Mouse (Mus musculus) MEL (cell line): Measurements from ENCODE around the gene Cfdp1. TPM values are rescaled to one million over a fixed set of nuclear protein-coding genes. Genes with fewer than 3 reads are reported as not detected.
A peak's percentile ranks its signal among the peaks of the same experiment; 100 is the strongest.

Source experiments
- DNase-seq: peaks from one replicate; pipeline ENCODE4 v3.0.0; 2011; ENCODE audit warnings: low read depth, low spot score
- H3K27ac ChIP-seq: 2 replicates; pipeline ENCODE4 v1.5.1; 2012; ENCODE audit warnings: low read depth, mild to moderate bottlenecking, control low read depth, low read length, moderate library complexity; ENCODE audit not compliant: control insufficient read depth
- H3K27me3 ChIP-seq, 2 experiments: fragments of 150-350 bp in 1 of 2; sonication (generic) in 1 of 2; 2 replicates each; pipeline ENCODE4 v1.6.1; 2012; ENCODE audit warnings: low read length in 2 of 2, mild to moderate bottlenecking in 2 of 2, improper control_type of control experiment in 1 of 2, moderate library complexity in 1 of 2; ENCODE audit not compliant: insufficient read depth in 2 of 2, control insufficient read depth in 1 of 2
- H3K36me3 ChIP-seq, 2 experiments: 2 replicates each; pipeline ENCODE4 v1.6.1; 2012 to 2014; ENCODE audit warnings: low read length in 2 of 2, improper control_type of control experiment in 1 of 2, inconsistent platforms in 1 of 2, mild to moderate bottlenecking in 1 of 2; ENCODE audit not compliant: insufficient read depth in 2 of 2, control insufficient read depth in 1 of 2
- H3K4me1 ChIP-seq, 2 experiments: fragments of 150-350 bp in 1 of 2; sonication (generic) in 1 of 2; 2 replicates each; pipeline ENCODE4 v1.6.1; 2012; ENCODE audit warnings: low read length in 2 of 2, improper control_type of control experiment in 1 of 2, mild to moderate bottlenecking in 1 of 2; ENCODE audit not compliant: insufficient read depth in 2 of 2, control insufficient read depth in 1 of 2
- H3K4me3 ChIP-seq, 2 experiments: fragments of 150-350 bp in 1 of 2; sonication (generic) in 1 of 2; 2 replicates each; pipeline ENCODE4 v1.5.1; 2012; ENCODE audit warnings: low read depth in 2 of 2, low read length in 2 of 2, mild to moderate bottlenecking in 2 of 2, moderate library complexity in 2 of 2, control low read depth in 1 of 2, improper control_type of control experiment in 1 of 2; ENCODE audit not compliant: control insufficient read depth in 1 of 2, insufficient read depth in 1 of 2
- H3K79me2 ChIP-seq: 2 replicates; pipeline ENCODE4 v1.6.1; 2012; ENCODE audit warnings: mild to moderate bottlenecking, low read length, moderate library complexity; ENCODE audit not compliant: control insufficient read depth, poor library complexity, insufficient read depth
- H3K9ac ChIP-seq: 2 replicates; pipeline ENCODE4 v1.6.1; 2012; ENCODE audit warnings: low read depth, mild to moderate bottlenecking, control low read depth, low read length, moderate library complexity; ENCODE audit not compliant: control insufficient read depth, poor library complexity, severe bottlenecking
- H3K9me3 ChIP-seq: fragments of 150-350 bp; sonication (generic); replicated peaks from 2 replicates; pipeline ENCODE4 v1.6.1; 2012; ENCODE audit warnings: mild to moderate bottlenecking, low read length, improper control_type of control experiment, moderate library complexity; ENCODE audit not compliant: insufficient read depth
- CHD2 ChIP-seq: IDR thresholded peaks from 2 replicates; pipeline ENCODE4 v1.6.1; 2011; ENCODE audit warnings: low read length, improper control_type of control experiment
- CTCF ChIP-seq, 3 experiments: IDR thresholded peaks in 2 of 3; conservative IDR thresholded peaks in 1 of 3; 2 replicates each; pipeline ENCODE4 v1.5.1; 2011 to 2012; ENCODE audit warnings: low read length in 3 of 3, low read depth in 2 of 3, mild to moderate bottlenecking in 2 of 3, improper control_type of control experiment in 1 of 3, inconsistent platforms in 1 of 3, mixed read lengths in 1 of 3, moderate library complexity in 1 of 3; ENCODE audit not compliant: control insufficient read depth in 1 of 3, insufficient read depth in 1 of 3, poor library complexity in 1 of 3, severe bottlenecking in 1 of 3
- EP300 ChIP-seq, 2 experiments: IDR thresholded peaks; 2 replicates each; pipeline ENCODE4 v1.6.1; 2011; ENCODE audit warnings: improper control_type of control experiment in 2 of 2, low read length in 2 of 2, low read depth in 1 of 2, mild to moderate bottlenecking in 1 of 2
- ETS1 ChIP-seq: IDR thresholded peaks from 2 replicates; pipeline ENCODE4 v1.6.1; 2012; ENCODE audit warnings: low read depth, mild to moderate bottlenecking, inconsistent platforms, low read length, improper control_type of control experiment, moderate library complexity
- GABPA ChIP-seq: IDR thresholded peaks from 2 replicates; pipeline ENCODE4 v1.6.1; 2012; ENCODE audit warnings: low read depth, mild to moderate bottlenecking, inconsistent platforms, low read length, improper control_type of control experiment, moderate library complexity
- GATA1 ChIP-seq: IDR thresholded peaks from 2 replicates; pipeline ENCODE4 v1.6.1; 2011; ENCODE audit warnings: low read depth, low read length, improper control_type of control experiment
- HCFC1 ChIP-seq: IDR thresholded peaks from 2 replicates; pipeline ENCODE4 v1.6.1; 2012; ENCODE audit warnings: low read depth, mild to moderate bottlenecking, inconsistent platforms, low read length, improper control_type of control experiment, moderate library complexity
- JUND ChIP-seq: IDR thresholded peaks from 2 replicates; pipeline ENCODE4 v1.6.1; 2011; ENCODE audit warnings: low read depth, mild to moderate bottlenecking, improper control_type of control experiment, low read length
- MAX ChIP-seq: IDR thresholded peaks from 2 replicates; pipeline ENCODE4 v1.6.1; 2011; ENCODE audit warnings: low read length, improper control_type of control experiment
- MAZ ChIP-seq: IDR thresholded peaks from 2 replicates; pipeline ENCODE4 v1.6.1; 2012; ENCODE audit warnings: low read depth, mild to moderate bottlenecking, inconsistent platforms, low read length, improper control_type of control experiment
- MEF2A ChIP-seq: IDR thresholded peaks from 2 replicates; pipeline ENCODE4 v1.6.1; 2014; ENCODE audit warnings: low read depth, mild to moderate bottlenecking, inconsistent platforms, low read length, improper control_type of control experiment; ENCODE audit not compliant: poor library complexity, insufficient replicate concordance, severe bottlenecking; ENCODE audit errors: extremely low read depth
- MXI1 ChIP-seq: IDR thresholded peaks from 2 replicates; pipeline ENCODE4 v1.6.1; 2011; ENCODE audit warnings: mild to moderate bottlenecking, low read depth, low read length, improper control_type of control experiment
- MYB ChIP-seq: IDR thresholded peaks from 2 replicates; pipeline ENCODE4 v1.6.1; 2011; ENCODE audit warnings: mild to moderate bottlenecking, low read depth, low read length, improper control_type of control experiment
- MYC ChIP-seq: IDR thresholded peaks from 2 replicates; pipeline ENCODE4 v1.6.1; 2011; ENCODE audit warnings: low read depth, mild to moderate bottlenecking, low read length, improper control_type of control experiment, moderate library complexity
- NELFE ChIP-seq: IDR thresholded peaks from 2 replicates; pipeline ENCODE4 v1.6.1; 2011; ENCODE audit warnings: low read depth, low read length, improper control_type of control experiment
- NRF1 ChIP-seq: IDR thresholded peaks from 2 replicates; pipeline ENCODE4 v1.6.1; 2014; ENCODE audit warnings: low read depth, mild to moderate bottlenecking, inconsistent platforms, low read length, improper control_type of control experiment, moderate library complexity; ENCODE audit not compliant: poor library complexity, insufficient read depth, severe bottlenecking
- POLR2A ChIP-seq, 2 experiments: IDR thresholded peaks; 2 replicates each; pipeline ENCODE4 v1.6.1; 2011 to 2012; ENCODE audit warnings: low read length in 2 of 2, mild to moderate bottlenecking in 2 of 2, control low read depth in 1 of 2, improper control_type of control experiment in 1 of 2, low read depth in 1 of 2, moderate library complexity in 1 of 2; ENCODE audit not compliant: control insufficient read depth in 1 of 2, insufficient read depth in 1 of 2, poor library complexity in 1 of 2
- POLR2AphosphoS2 ChIP-seq: IDR thresholded peaks from 2 replicates; pipeline ENCODE4 v1.6.1; 2011; ENCODE audit warnings: low read length, improper control_type of control experiment
- POLR2AphosphoS5 ChIP-seq: IDR thresholded peaks from 2 replicates; pipeline ENCODE4 v1.6.1; 2012; ENCODE audit warnings: low read depth, borderline replicate concordance, mild to moderate bottlenecking, inconsistent platforms, low read length, moderate library complexity, mixed read lengths
- RAD21 ChIP-seq: IDR thresholded peaks from 2 replicates; pipeline ENCODE4 v1.6.1; 2011; ENCODE audit warnings: mild to moderate bottlenecking, low read depth, low read length, improper control_type of control experiment
- SIN3A ChIP-seq: IDR thresholded peaks from 2 replicates; pipeline ENCODE4 v1.6.1; 2012; ENCODE audit warnings: low read length, improper control_type of control experiment, inconsistent platforms
- SMC3 ChIP-seq: IDR thresholded peaks from 2 replicates; pipeline ENCODE4 v1.6.1; 2011; ENCODE audit warnings: low read depth, low read length, improper control_type of control experiment
- TBP ChIP-seq: IDR thresholded peaks from 2 replicates; pipeline ENCODE4 v1.8.0; 2011; ENCODE audit warnings: low read depth, low read length, improper control_type of control experiment
- TCF12 ChIP-seq: IDR thresholded peaks from 2 replicates; pipeline ENCODE4 v1.6.1; 2014; ENCODE audit warnings: low read depth, mild to moderate bottlenecking, inconsistent platforms, low read length, improper control_type of control experiment, moderate library complexity
- UBTF ChIP-seq: IDR thresholded peaks from 2 replicates; pipeline ENCODE4 v1.6.1; 2012; ENCODE audit warnings: low read depth, mild to moderate bottlenecking, inconsistent platforms, low read length, improper control_type of control experiment, moderate library complexity, borderline replicate concordance; ENCODE audit not compliant: insufficient read depth
- USF1 ChIP-seq: IDR thresholded peaks from 2 replicates; pipeline ENCODE4 v1.6.1; 2014; ENCODE audit warnings: low read depth, mild to moderate bottlenecking, inconsistent platforms, low read length, improper control_type of control experiment, moderate library complexity
- USF2 ChIP-seq, 2 experiments: IDR thresholded peaks; 2 replicates each; pipeline ENCODE4 v1.6.1; 2011 to 2012; ENCODE audit warnings: improper control_type of control experiment in 2 of 2, low read length in 2 of 2, borderline replicate concordance in 1 of 2, inconsistent platforms in 1 of 2, low read depth in 1 of 2, mild to moderate bottlenecking in 1 of 2; ENCODE audit not compliant: insufficient read depth in 1 of 2
- ZC3H11A ChIP-seq: IDR thresholded peaks from 2 replicates; pipeline ENCODE4 v1.6.1; 2012; ENCODE audit warnings: low read depth, mild to moderate bottlenecking, inconsistent platforms, low read length, improper control_type of control experiment
- ZKSCAN1 ChIP-seq: IDR thresholded peaks from 2 replicates; pipeline ENCODE4 v1.6.1; 2012; ENCODE audit warnings: low read depth, mild to moderate bottlenecking, inconsistent platforms, low read length, improper control_type of control experiment, moderate library complexity
- ZNF384 ChIP-seq: IDR thresholded peaks from 2 replicates; pipeline ENCODE4 v1.6.1; 2012; ENCODE audit warnings: low read depth, mild to moderate bottlenecking, inconsistent platforms, low read length, improper control_type of control experiment
- polyA plus RNA-seq, 2 experiments: library from polyadenylated mRNA; stranded (reverse) in 1 of 2; unstranded in 1 of 2; fragments of >175 nt in 1 of 2; fragments of >200 nt in 1 of 2; gene quantifications; 2 replicates each; pipeline versions ENCODE4 v1.2.1 to v1.2.4; 2012; ENCODE audit warnings: low replicate concordance in 2 of 2, low read depth in 1 of 2; ENCODE audit not compliant: insufficient read length in 2 of 2, insufficient read depth in 1 of 2, missing spikeins in 1 of 2
- total RNA-seq: library from RNA; depleted of rRNA; stranded (reverse); fragments of 300-350 nt; gene quantifications from 2 replicates; pipeline ENCODE4 v1.2.3, GENCODE M21; 2012

Cfdp1 gene
- total and polyA plus RNA-seq, 3 experiments = 185 to 214 TPM; not detected in 1

DNA sequence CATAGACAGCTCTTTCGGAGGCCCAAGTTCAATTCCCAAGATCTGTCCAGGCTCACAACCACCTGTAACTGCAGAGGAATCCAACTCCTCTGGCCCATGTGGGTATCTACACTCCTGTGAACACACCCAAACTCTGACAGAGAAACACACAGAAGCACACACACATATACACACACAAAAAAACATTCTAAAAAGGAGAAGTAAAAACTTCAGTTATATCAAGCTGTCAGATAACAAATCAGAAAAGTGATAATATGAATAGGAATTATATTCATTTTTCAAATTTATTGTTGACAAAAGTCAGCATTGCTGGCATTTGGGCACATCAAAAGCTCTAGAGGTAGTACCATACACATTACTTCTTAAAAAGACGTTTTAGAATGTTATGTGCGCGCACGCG is 7.3 kb downstream of the Cfdp1 start:
- TF ChIP-seq EP300 (IDR thresholded peaks at IDR 0.05; ENCODE audit: low read depth in 1 of 2, low read length in 2 of 2) = peak; percentile 51 to 80; a peak in 3 of 4 replicates
- no peak for TF ChIP-seq NRF1
- peak; percentile 74 for TF ChIP-seq GATA1
- TF ChIP-seq POLR2AphosphoS2 = no peak
- peak; percentile 65; the same call in 1 of the 2 replicates for TF ChIP-seq SIN3A
- no peak for TF ChIP-seq ZC3H11A
- no peak for TF ChIP-seq JUND
- TF ChIP-seq POLR2A (IDR thresholded peaks at IDR 0.05; ENCODE audit: control insufficient read depth in 1 of 2, insufficient read depth in 1 of 2, low read depth in 1 of 2, low read length in 2 of 2, poor library complexity in 1 of 2) = no peak
- 0 out of 2 replicates have a peak, but pooled peaks have one; percentile 11 for TF ChIP-seq TCF12
- TF ChIP-seq HCFC1 = no peak
- TF ChIP-seq MAZ = no peak
- peak; percentile 58; the same call in 1 of the 2 replicates for TF ChIP-seq ZNF384
- no peak for TF ChIP-seq POLR2AphosphoS5
- TF ChIP-seq ETS1 = peak; percentile 64
- peak; percentile 77 for TF ChIP-seq MXI1
- TF ChIP-seq USF2 (IDR thresholded peaks at IDR 0.05; ENCODE audit: borderline replicate concordance in 1 of 2, insufficient read depth in 1 of 2, low read depth in 1 of 2, low read length in 2 of 2) = no peak
- no peak; the same call in 1 of the 2 replicates for TF ChIP-seq MYB
- no peak for TF ChIP-seq CHD2
- no peak for TF ChIP-seq GABPA
- TF ChIP-seq MAX = no peak
- Histone ChIP-seq H3K36me3 (peaks cover 17 to 23% of the 10 kb centered on the region in 2 experiments), H3K4me1 (peaks cover 11 to 21% of the 10 kb centered on the region in 2 experiments), H3K27ac (peak overlapping the region; percentile 48), H3K9me3 (no peaks in the 10 kb centered on the region), H3K79me2 (peaks cover 48% of the 10 kb centered on the region), H3K27me3 (no peaks in the 10 kb centered on the region), H3K9ac (no peak overlapping the region), H3K4me3 (no peak overlapping the region)
- peak; percentile 56 for DNase-seq

DNA sequence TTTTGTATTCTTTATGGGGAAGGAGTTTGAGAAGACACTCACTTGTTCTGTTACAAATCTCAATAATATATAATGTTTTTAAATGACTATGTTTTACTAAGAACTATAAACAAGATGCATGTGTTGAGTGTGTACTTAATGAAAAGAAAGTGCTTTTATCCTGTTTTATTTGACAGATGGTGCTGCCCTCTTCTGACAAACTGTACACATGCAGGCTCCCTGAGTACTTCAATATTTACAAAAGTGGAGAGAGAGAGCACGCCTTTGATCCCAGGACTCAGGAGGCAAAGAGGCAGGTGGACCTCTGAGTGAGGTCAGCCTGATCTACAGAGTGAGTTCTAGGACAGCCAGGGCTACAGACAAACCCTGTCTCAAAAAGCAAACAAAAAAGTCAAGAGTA is 18.6 kb downstream of the Cfdp1 start:
- H3K36me3 ChIP-seq = peaks cover 0 to 16% of the 10 kb centered on the region in 2 experiments; a peak in 2 of 4 replicates
- DNase-seq = peak; percentile 40
- TF ChIP-seq MYB (no peak), TBP (no peak), MAX (no peak), SMC3 (peak; percentile 49), POLR2AphosphoS2 (no peak), NELFE (no peak), GABPA (no peak), MEF2A (no peak), UBTF (no peak), MYC (no peak), ZKSCAN1 (no peak), GATA1 (no peak), MXI1 (no peak), CHD2 (no peak), ZC3H11A (0 out of 2 replicates have a peak, but pooled peaks have one; percentile 15), HCFC1 (no peak), RAD21 (peak; percentile 42), USF2 (IDR thresholded peaks at IDR 0.05; ENCODE audit: borderline replicate concordance in 1 of 2, insufficient read depth in 1 of 2, low read depth in 1 of 2, low read length in 2 of 2) (no peak), USF1 (no peak), CTCF (IDR thresholded peaks at IDR 0.05 in 2 of 3, conservative IDR thresholded peaks at IDR 0.05 in 1 of 3; ENCODE audit: control insufficient read depth in 1 of 3, insufficient read depth in 1 of 3, low read depth in 2 of 3, low read length in 3 of 3, poor library complexity in 1 of 3, severe bottlenecking in 1 of 3) (peak; percentile 4 to 57 (median 31); a peak in 4 of 6 replicates), ZNF384 (no peak)

More for the DNA sequence above, 18.6 kb downstream of the Cfdp1 start:
- Histone ChIP-seq H3K9ac (no peak overlapping the region), H3K27ac (no peak overlapping the region), H3K4me3 (no peak overlapping the region), H3K27me3 (no peaks in the 10 kb centered on the region), H3K9me3 (no peaks in the 10 kb centered on the region), H3K79me2 (no peaks in the 10 kb centered on the region), H3K4me1 (no peaks in the 10 kb centered on the region)
